8 mouse cellular contexts compared by ENCODE assay signal in the genomic region with DNA sequence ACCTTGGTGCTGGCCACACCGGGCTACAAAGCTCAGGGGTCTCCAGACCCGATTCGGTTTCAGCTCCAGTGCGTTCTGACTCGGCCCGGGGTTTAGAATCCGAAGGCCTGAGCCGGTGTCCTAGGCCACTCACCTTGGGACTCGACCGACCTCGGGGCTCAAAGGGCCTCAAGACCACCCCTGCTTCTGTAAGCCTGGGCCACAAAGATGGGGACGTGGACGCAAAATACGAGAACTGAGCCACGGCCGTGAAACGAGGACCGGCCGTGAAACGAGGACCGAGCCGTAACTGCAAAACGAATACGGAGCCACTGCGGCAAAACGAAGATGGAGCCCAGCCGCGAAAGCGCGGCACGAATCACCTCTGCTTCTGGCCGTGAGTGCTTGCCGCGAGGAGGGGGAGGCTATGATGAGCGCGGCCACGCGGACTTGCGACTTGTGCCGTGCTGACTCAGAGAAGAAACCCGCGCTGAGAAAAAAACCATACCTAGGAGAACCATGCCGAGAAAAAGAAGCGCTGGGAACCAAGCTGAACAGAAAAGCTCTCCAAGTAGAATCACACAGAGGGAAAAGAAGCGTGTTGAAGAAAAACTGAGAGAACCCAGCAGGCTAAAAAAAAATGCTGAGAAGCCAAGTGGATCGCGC.
A peak's percentile ranks its signal among the peaks of the same experiment; 100 is the strongest.
DNase-seq lines count a peak whose midpoint lies in the region; ATAC-seq lines count a peak whose summit lies in the region.

No protein-coding gene starts in this region.

- WGBS in liver, embryonic 16.5 days (ENCODE audit: insufficient replicate concordance), result 50% methylated on average over 47 of the region's 47 CpGs
- WGBS in neural tube, embryonic 11.5 days, result 45% methylated on average over 47 of the region's 47 CpGs

- no peaks in the 10 kb centered on the region for H3K27me3 ChIP-seq in liver, embryonic 16.5 days (ENCODE audit: control insufficient read depth, insufficient read depth, low read depth, low read length)
- H3K27me3 ChIP-seq in neural tube, embryonic 11.5 days (ENCODE audit: control insufficient read depth, insufficient read depth, low read length), result no peaks in the 10 kb centered on the region

- peaks cover 6% of the 10 kb centered on the region for H3K4me1 ChIP-seq in liver, embryonic 16.5 days (ENCODE audit: control insufficient read depth, low read depth, low read length)
- H3K4me1 ChIP-seq in neural tube, embryonic 11.5 days (ENCODE audit: control insufficient read depth, insufficient read depth, low read length), result peaks cover 6% of the 10 kb centered on the region

- H3K9ac ChIP-seq in liver, embryonic 16.5 days (ENCODE audit: low read depth, low read length), result peak overlapping the region; percentile 62
- peak overlapping the region; percentile 58 for H3K9ac ChIP-seq in neural tube, embryonic 11.5 days (ENCODE audit: low read length)

- H3K9me3 ChIP-seq in liver, embryonic 16.5 days (replicated peaks; ENCODE audit: control insufficient read depth, low read length), result no peaks in the 10 kb centered on the region
- no peaks in the 10 kb centered on the region for H3K9me3 ChIP-seq in neural tube, embryonic 11.5 days (ENCODE audit: control insufficient read depth, low read length)

- peak overlapping the region; percentile 70 for H3K4me3 ChIP-seq in liver, embryonic 16.5 days (ENCODE audit: low read depth, low read length)
- peak overlapping the region; percentile 43 for H3K4me3 ChIP-seq in neural tube, embryonic 11.5 days (ENCODE audit: low read depth, low read length)

- ATAC-seq in granulocyte monocyte progenitor cell, adult 5-6 weeks (replicated peaks; ENCODE audit: poor library complexity, severe bottlenecking), result 0 out of 2 replicates have a peak, but pooled peaks have one; percentile 20
- ATAC-seq in liver, embryonic 16.5 days (ENCODE audit: low read depth), result no peak
- ATAC-seq in neural tube, embryonic 11.5 days (ENCODE audit: insufficient read depth, low FRiP score, low TSS enrichment), result no peak

- DNase-seq in left cerebral cortex, adult 18-20 months (ENCODE audit: low spot score in 2 of 2), result peak; percentile 35 to 42
- DNase-seq in left cerebral cortex, adult 11 months (ENCODE audit: low spot score), result no peak
- peak; percentile 22 for DNase-seq in cerebellum, adult 9-11 months
- DNase-seq in kidney, adult 9 months, result peak; percentile 39
- DNase-seq in neural tube, embryonic 11.5 days (ENCODE audit: low spot score), result peak; percentile 36
- DNase-seq in thymus, adult 18-20 months, result peak; percentile 24

- no peaks in the 10 kb centered on the region for H3K36me3 ChIP-seq in liver, embryonic 16.5 days (ENCODE audit: control insufficient read depth, insufficient read depth)
- H3K36me3 ChIP-seq in neural tube, embryonic 11.5 days (ENCODE audit: control insufficient read depth, insufficient read depth, low read length), result no peaks in the 10 kb centered on the region

- H3K4me2 ChIP-seq in liver, embryonic 16.5 days (ENCODE audit: low read depth, low read length), result peak overlapping the region; percentile 64
- H3K4me2 ChIP-seq in neural tube, embryonic 11.5 days (ENCODE audit: low read depth), result peak overlapping the region; percentile 68

- H3K27ac ChIP-seq in liver, embryonic 16.5 days (ENCODE audit: low read length), result peak overlapping the region; percentile 78
- H3K27ac ChIP-seq in neural tube, embryonic 11.5 days (ENCODE audit: low read depth, low read length), result peak overlapping the region; percentile 47; the same call in 1 of the 2 replicates
